Mouse (Mus musculus) embryonic fibroblast, embryonic 13.5 days (primary cell): ENCODE measurements around the gene Timp3.

Source experiments
- CTCF ChIP-seq: IDR thresholded peaks from 2 replicates; pipeline ENCODE4 v1.5.1; 2011; ENCODE audit warnings: mild to moderate bottlenecking, control low read depth, low read length, moderate library complexity, borderline replicate concordance; ENCODE audit not compliant: insufficient read depth
- POLR2A ChIP-seq: IDR thresholded peaks from 2 replicates; pipeline ENCODE4 v1.6.1; 2011; ENCODE audit warnings: low read depth, mild to moderate bottlenecking, control low read depth, low read length, moderate library complexity

DNA sequence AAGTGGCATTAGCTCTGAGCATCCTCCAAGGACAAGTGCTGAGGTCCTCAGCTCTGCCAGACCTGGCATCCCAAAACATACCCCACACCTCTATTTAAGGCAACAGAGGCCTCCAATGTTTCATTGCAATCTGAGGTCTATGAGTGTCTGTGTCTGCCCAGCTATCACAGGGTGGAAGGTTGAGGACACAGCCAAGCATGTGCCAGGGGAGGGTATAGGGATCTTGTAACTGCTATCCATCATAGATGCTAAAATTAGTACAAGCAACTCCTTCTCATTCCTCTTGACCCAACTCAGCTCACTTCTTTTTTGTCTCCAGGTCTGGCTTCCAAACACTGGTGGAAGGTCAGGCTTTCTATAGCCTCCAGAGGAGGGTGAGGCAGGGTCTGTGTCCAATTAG, 71.4 kb downstream of the Timp3 start:
- TF ChIP-seq POLR2A (no peak), CTCF (no peak)
